Mouse (Mus musculus) forebrain, embryonic 14.5 days (tissue): ENCODE results near the gene Ceacam1. TPM values are rescaled to one million over a fixed set of nuclear protein-coding genes. Genes with fewer than 3 reads are reported as not detected.
"Not testable (repeated sequence)": the region's sequence is repeated elsewhere in the genome, so short reads cannot be mapped to it uniquely, and the experiment has no call there.

ENCODE experiments used
- ATAC-seq: fragments of 200-750 bp; cut with Nextera tagmentation; 2 replicates; pipeline ENCODE4 v1.8.0; 2017; ENCODE audit warnings: mild to moderate bottlenecking, moderate library complexity
- DNase-seq: peaks from one replicate; pipeline ENCODE4 v3.0.0-alpha.2; 2015; ENCODE audit warnings: low spot score
- H3K27ac ChIP-seq: fragments of 300-500 bp; sonication (generic); 2 replicates; pipeline ENCODE4 v1.5.1; 2014; ENCODE audit warnings: low read depth, mild to moderate bottlenecking, control low read depth, low read length, moderate library complexity
- H3K27me3 ChIP-seq: fragments of 300-500 bp; sonication (generic); replicated peaks from 2 replicates; pipeline ENCODE4 v1.6.1; 2014; ENCODE audit warnings: low read length, control low read depth, mixed read lengths; ENCODE audit not compliant: control insufficient read depth, insufficient read depth
- H3K36me3 ChIP-seq: fragments of 300-500 bp; sonication (generic); 2 replicates; pipeline ENCODE4 v1.6.1; 2014; ENCODE audit warnings: low read length, control low read depth; ENCODE audit not compliant: control insufficient read depth, insufficient read depth
- H3K4me1 ChIP-seq: fragments of 300-500 bp; sonication (generic); 2 replicates; pipeline ENCODE4 v1.6.1; 2014; ENCODE audit warnings: antibody characterized with exemption, low read length, control low read depth; ENCODE audit not compliant: control insufficient read depth, insufficient read depth
- H3K4me2 ChIP-seq: fragments of 300-500 bp; sonication (generic); 2 replicates; pipeline ENCODE4 v1.6.1; 2014; ENCODE audit warnings: mild to moderate bottlenecking, control low read depth, low read length
- H3K4me3 ChIP-seq: fragments of 300-500 bp; sonication (generic); 2 replicates; pipeline ENCODE4 v1.5.1; 2014; ENCODE audit warnings: low read depth, low read length, control low read depth
- H3K9ac ChIP-seq: fragments of 300-500 bp; sonication (generic); 2 replicates; pipeline ENCODE4 v1.6.1; 2014; ENCODE audit warnings: mild to moderate bottlenecking, low read length, control low read depth, moderate library complexity
- H3K9me3 ChIP-seq: fragments of 300-500 bp; sonication (generic); replicated peaks from 2 replicates; pipeline ENCODE4 v1.6.1; 2016; ENCODE audit warnings: low read length, control low read depth, mixed read lengths; ENCODE audit not compliant: control insufficient read depth
- whole genome bisulfite sequencing: fragments of 180-500 bp; shearing (Covaris S2); extraction: QIAGEN DNeasy Blood & Tissue Kit; methylation state at CpG from one replicate; pipeline ENCODE4 v1.1.7; 2014; 5-methylcytosine and 5-hydroxymethylcytosine counted together
- polyA plus RNA-seq: library from polyadenylated mRNA; unstranded; fragments of >200 nt; fragmentation: Nextera tagmentation; extraction: Ambion mirVana; gene quantifications from 2 replicates; pipeline ENCODE4 v1.2.1, GENCODE M21; 2014

Gene Ceacam1
- polyA plus RNA-seq, 1 experiment from 2014 or later = 0.99 TPM

DNA sequence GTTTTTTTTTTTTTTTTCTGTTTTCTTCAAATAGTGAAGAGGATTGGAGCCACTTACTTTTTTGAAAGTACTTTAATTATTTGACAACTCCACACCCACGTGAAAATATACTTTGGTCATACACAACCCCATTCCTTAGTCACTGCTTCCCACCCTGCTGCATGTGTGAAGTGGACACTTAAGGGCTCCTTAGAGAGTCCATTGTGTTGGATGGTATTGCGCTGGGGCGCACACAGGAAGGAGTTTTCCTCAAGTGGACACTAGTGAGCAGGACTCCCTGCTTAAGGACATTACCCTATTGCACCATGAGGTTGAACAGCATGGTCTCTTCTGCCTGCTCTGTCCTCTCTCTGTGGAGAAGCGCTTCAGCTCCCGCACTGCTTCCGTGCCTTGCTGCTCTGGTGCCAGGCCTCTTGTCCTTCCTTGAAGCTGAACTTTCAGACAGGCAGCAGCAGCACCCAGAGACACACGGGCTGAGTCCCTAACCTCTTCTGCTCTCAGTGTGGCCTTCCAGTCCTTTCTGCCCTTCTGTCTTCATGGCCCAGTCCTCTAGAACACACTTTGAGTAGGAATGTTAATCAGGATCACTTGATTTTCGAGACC is 5.8 kb upstream of the Ceacam1 start:
- Histone ChIP-seq H3K27me3 (no peaks in the 10 kb centered on the region), H3K9me3 (no peaks in the 10 kb centered on the region), H3K4me3 (no peak overlapping the region), H3K4me2 (no peak overlapping the region), H3K36me3 (no peaks in the 10 kb centered on the region), H3K9ac (no peak overlapping the region), H3K4me1 (no peaks in the 10 kb centered on the region), H3K27ac (no peak overlapping the region)
- ATAC-seq (no peak), DNase-seq (no peak)
- 81% methylated on average over 8 of the region's 8 CpGs for WGBS

- not testable (repeated sequence) for H3K27ac ChIP-seq, H3K27me3 ChIP-seq, DNase-seq, H3K9ac ChIP-seq, ATAC-seq, H3K9me3 ChIP-seq, H3K4me1 ChIP-seq, H3K36me3 ChIP-seq, H3K4me3 ChIP-seq, H3K4me2 ChIP-seq
- WGBS = 66% methylated on average over 8 of the region's 8 CpGs
Measured at GRCm38 (mm10) chr7:25480791-25481190, 3.4 kb upstream of the Ceacam1 start.

DNA sequence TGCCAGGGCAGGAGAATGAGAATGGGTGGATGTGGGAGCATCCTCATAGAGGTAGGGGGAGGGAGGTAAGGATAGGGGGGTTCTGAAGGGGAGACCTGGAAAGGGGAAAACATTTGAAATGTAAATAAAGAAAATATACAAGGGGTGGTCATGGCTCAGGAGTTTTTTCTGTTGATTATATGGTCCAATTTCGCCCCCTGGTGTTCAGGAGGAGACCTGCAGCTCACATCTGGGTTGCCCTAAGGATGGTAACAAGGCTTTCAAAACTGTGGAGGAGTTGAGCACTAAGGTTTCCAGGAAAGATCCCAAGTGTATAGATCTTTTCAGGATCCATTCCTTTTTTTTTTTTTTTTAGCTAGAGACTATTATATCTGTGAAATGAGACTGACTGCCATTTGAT is 2.0 kb upstream of the Ceacam1 start:
- 4% methylated on average over 1 of the region's 1 CpGs for WGBS
- ATAC-seq = peak; percentile 50; the same call in 1 of the 2 replicates

GRCm38 (mm10) chr7:25477752-25478093 is 320 bp upstream of the Ceacam1 start:
- whole genome bisulfite sequencing = 79% methylated on average over 2 of the region's 2 CpGs
- ATAC-seq, DNase-seq, H3K27ac ChIP-seq, H3K4me1 ChIP-seq, H3K4me2 ChIP-seq, H3K36me3 ChIP-seq, H3K9me3 ChIP-seq, H3K9ac ChIP-seq, H3K27me3 ChIP-seq, H3K4me3 ChIP-seq: not testable (repeated sequence)

More for the DNA sequence above, 2.0 kb upstream of the Ceacam1 start:
- H3K4me3 ChIP-seq = no peak overlapping the region
- no peaks in the 10 kb centered on the region for H3K27me3 ChIP-seq
- no peak overlapping the region for H3K4me2 ChIP-seq
- peak; percentile 59 for DNase-seq
- H3K4me1 ChIP-seq = no peaks in the 10 kb centered on the region
- H3K27ac ChIP-seq = no peak overlapping the region
- H3K9me3 ChIP-seq = no peaks in the 10 kb centered on the region
- no peaks in the 10 kb centered on the region for H3K36me3 ChIP-seq
- H3K9ac ChIP-seq = no peak overlapping the region

DNA sequence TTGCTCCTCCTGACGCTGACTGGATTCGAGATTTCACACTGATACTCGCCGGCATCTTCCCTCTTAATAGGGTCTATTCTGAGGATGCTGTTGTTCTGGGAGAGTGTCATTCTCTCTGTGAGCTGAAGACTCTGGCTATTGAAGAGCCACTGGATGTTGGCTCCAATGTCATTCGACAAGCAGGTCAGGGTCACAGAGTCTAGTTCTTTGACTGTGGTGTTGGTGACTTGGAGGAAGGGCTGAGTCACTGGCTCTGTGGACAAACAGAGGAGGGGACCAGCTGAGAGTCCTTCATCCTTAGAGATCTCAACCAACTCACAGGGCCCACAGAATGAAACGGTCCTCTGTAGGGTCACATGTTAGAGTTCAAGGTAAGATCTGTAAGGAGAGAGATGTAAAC is 5.6 kb downstream of the Ceacam1 start:
- not testable (repeated sequence) for DNase-seq, H3K4me3 ChIP-seq, H3K27ac ChIP-seq, H3K4me2 ChIP-seq, H3K9ac ChIP-seq, H3K9me3 ChIP-seq, ATAC-seq, H3K4me1 ChIP-seq, H3K27me3 ChIP-seq, H3K36me3 ChIP-seq
- WGBS = 88% methylated on average over 6 of the region's 6 CpGs

DNA sequence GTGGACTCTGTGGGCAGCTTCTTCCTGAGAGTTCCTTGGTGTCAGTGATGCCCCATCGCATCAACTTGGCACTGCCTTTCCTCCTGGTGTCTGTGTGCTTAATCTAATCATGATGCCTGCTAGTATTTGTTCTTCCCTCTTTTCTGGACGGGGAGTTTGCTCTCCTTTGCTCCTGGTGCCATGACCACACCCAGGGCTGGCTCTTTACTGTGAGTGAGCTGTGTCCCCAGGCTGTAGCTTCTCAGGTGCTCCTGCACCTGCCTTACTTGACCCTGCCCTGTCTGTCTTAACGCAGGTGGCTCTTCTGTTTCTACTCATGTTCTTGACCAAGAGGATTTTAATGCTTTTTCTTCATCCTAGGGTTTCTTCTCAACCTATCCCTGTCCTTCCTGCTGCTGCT is 11.8 kb downstream of the Ceacam1 start:
- not testable (repeated sequence) for ATAC-seq, H3K36me3 ChIP-seq, H3K27me3 ChIP-seq, H3K4me2 ChIP-seq, H3K4me3 ChIP-seq, H3K4me1 ChIP-seq, DNase-seq, H3K9me3 ChIP-seq, H3K9ac ChIP-seq, H3K27ac ChIP-seq
- WGBS = 73% methylated on average over 3 of the region's 3 CpGs

DNA sequence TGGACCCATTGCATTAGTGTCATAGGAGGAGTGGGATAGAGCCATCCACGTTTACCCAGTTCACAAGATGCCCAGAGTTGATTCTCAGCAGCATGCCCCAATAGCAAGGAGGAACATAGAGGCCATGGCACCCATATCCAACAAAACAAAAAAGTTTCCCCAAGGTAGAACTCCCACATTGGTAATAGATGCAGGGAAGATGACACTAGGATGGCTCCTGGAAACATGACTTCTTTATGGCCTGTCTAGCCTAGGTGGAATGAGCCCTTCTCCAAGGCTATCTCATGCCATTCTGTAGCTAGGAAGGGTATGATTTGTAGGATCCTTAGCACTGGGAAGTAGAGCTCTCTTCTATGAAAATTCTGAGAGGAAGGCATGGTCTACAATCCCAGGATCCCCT is 12.4 kb downstream of the Ceacam1 start:
- H3K27me3 ChIP-seq = no peaks in the 10 kb centered on the region
- no peaks in the 10 kb centered on the region for H3K36me3 ChIP-seq
- no peak overlapping the region for H3K4me2 ChIP-seq
- DNase-seq (no peak), ATAC-seq (no peak)
- no peaks in the 10 kb centered on the region; the same call in 1 of the 2 replicates for H3K4me1 ChIP-seq
- H3K9ac ChIP-seq = no peak overlapping the region
- H3K9me3 ChIP-seq = no peaks in the 10 kb centered on the region
- H3K27ac ChIP-seq = no peak overlapping the region
- WGBS = 71% methylated on average over 1 of the region's 1 CpGs
- no peak overlapping the region for H3K4me3 ChIP-seq

DNA sequence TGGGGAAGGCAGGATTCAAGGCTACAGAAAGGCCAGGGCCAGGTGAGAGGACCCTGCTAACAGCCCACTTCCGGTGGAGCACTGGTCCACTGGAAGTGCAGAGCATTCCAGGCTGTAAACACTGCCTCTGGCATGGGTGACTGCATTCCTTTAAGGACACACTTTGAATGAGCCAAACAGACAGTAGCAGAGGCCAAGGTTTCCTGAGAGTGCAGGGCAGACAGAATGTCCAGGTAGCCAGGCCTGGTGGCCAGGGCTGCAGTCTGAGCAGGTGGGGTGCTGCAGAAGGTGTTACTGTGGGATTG is 15.4 kb downstream of the Ceacam1 start:
- not testable (repeated sequence) for H3K4me2 ChIP-seq, H3K27ac ChIP-seq, H3K9ac ChIP-seq, H3K9me3 ChIP-seq, ATAC-seq, H3K36me3 ChIP-seq, DNase-seq, H3K4me1 ChIP-seq, H3K4me3 ChIP-seq, H3K27me3 ChIP-seq
- no CpG with 5 or more reads among the region's 1 CpGs for WGBS

- not testable (repeated sequence) for H3K9me3 ChIP-seq, H3K36me3 ChIP-seq, H3K4me1 ChIP-seq, H3K4me2 ChIP-seq, H3K27ac ChIP-seq, H3K27me3 ChIP-seq, H3K9ac ChIP-seq, H3K4me3 ChIP-seq
- DNase-seq = peak; percentile 88
- WGBS = 15% methylated on average over 4 of the region's 5 CpGs
- peak; percentile 97 for ATAC-seq
Measured at GRCm38 (mm10) chr7:25461336-25462032, 15.9 kb downstream of the Ceacam1 start.
